Mouse (Mus musculus): ENCODE measurements around the gene Napsa.

The Napsa gene

GRCm38 (mm10) chr7:44597666-44598065 is 25.5 kb downstream of the Napsa start:
- no peak for DNase-seq

GRCm38 (mm10) chr7:44598336-44598735 is 26.2 kb downstream of the Napsa start:
- no peak for DNase-seq

- DNase-seq, result no peak
Observed at GRCm38 (mm10) chr7:44600691-44601262, 28.6 kb downstream of the Napsa start.

- DNase-seq, result no peak
Observed at GRCm38 (mm10) chr7:44601646-44602045, 29.5 kb downstream of the Napsa start.

GRCm38 (mm10) chr7:44602443-44602842 is 30.3 kb downstream of the Napsa start:
- peak; percentile 90 for DNase-seq

GRCm38 (mm10) chr7:44603186-44603855 is 31.1 kb downstream of the Napsa start:
- DNase-seq, result no peak

GRCm38 (mm10) chr7:44604139-44604606 is 32.0 kb downstream of the Napsa start:
- no peak for DNase-seq

GRCm38 (mm10) chr7:44604619-44605018 is 32.4 kb downstream of the Napsa start:
- DNase-seq, result no peak

- DNase-seq, result no peak
Observed at GRCm38 (mm10) chr7:44605436-44605835, 33.3 kb downstream of the Napsa start.

- DNase-seq, result peak; percentile 68
Observed at GRCm38 (mm10) chr7:44606171-44606901, 34.2 kb downstream of the Napsa start.

- no peak for DNase-seq
Observed at GRCm38 (mm10) chr7:44612192-44612591, 40.0 kb downstream of the Napsa start.

GRCm38 (mm10) chr7:44614041-44614688 is 42.0 kb downstream of the Napsa start:
- DNase-seq, result no peak

GRCm38 (mm10) chr7:44615309-44615708 is 43.1 kb downstream of the Napsa start:
- DNase-seq, result no peak

- DNase-seq, result no peak
Observed at GRCm38 (mm10) chr7:44615987-44616386, 43.8 kb downstream of the Napsa start.

GRCm38 (mm10) chr7:44617059-44617458 is 44.9 kb downstream of the Napsa start:
- DNase-seq, result no peak

- DNase-seq, result no peak
Observed at GRCm38 (mm10) chr7:44623714-44624542, 51.7 kb downstream of the Napsa start.

GRCm38 (mm10) chr7:44624543-44624826 is 52.3 kb downstream of the Napsa start:
- DNase-seq, result no peak

- DNase-seq, result no peak
Observed at GRCm38 (mm10) chr7:44624828-44625227, 52.6 kb downstream of the Napsa start.

- no peak for DNase-seq
Observed at GRCm38 (mm10) chr7:44625241-44626067, 53.3 kb downstream of the Napsa start.

GRCm38 (mm10) chr7:44626068-44626385 is 53.8 kb downstream of the Napsa start:
- DNase-seq, result no peak

- DNase-seq, result no peak
Observed at GRCm38 (mm10) chr7:44626966-44627365, 54.8 kb downstream of the Napsa start.

Data from right cerebral cortex, adult 18-20 months (tissue).